Mouse (Mus musculus): ENCODE data around the gene Reps2. TPM values are rescaled to one million over a fixed set of nuclear protein-coding genes. Genes with fewer than 3 reads are reported as not detected.

Gene Reps2
- polyA plus RNA-seq, 1 experiment from 2014 or later = 0.61 TPM

GRCm38 (mm10) chrX:162462156-162462555, 181.3 kb downstream of the Reps2 start:
- ATAC-seq (ENCODE audit: borderline replicate concordance, extremely low read depth, low FRiP score, low TSS enrichment) = no peak
- 56% methylated on average over 5 of the region's 5 CpGs for WGBS

GRCm38 (mm10) chrX:162456445-162456844, 187.0 kb downstream of the Reps2 start:
- H3K9me3 ChIP-seq = no peaks in the 10 kb centered on the region
- no peaks in the 10 kb centered on the region for H3K4me1 ChIP-seq
- H3K36me3 ChIP-seq = no peaks in the 10 kb centered on the region
- peaks cover 5% of the 10 kb centered on the region; the same call in 1 of the 2 replicates for H3K27me3 ChIP-seq
- WGBS = 67% methylated on average over 1 of the region's 1 CpGs
- ATAC-seq (ENCODE audit: borderline replicate concordance, extremely low read depth, low FRiP score, low TSS enrichment) = no peak
- no peak overlapping the region for H3K27ac ChIP-seq
- no peak overlapping the region for H3K4me2 ChIP-seq
- no peak overlapping the region for H3K9ac ChIP-seq
- H3K4me3 ChIP-seq = no peak overlapping the region

More at GRCm38 (mm10) chrX:162462156-162462555, 181.3 kb downstream of the Reps2 start:
- Histone ChIP-seq H3K9me3 (no peaks in the 10 kb centered on the region), H3K27me3 (0 out of 2 replicates have a peak, but pooled peaks cover 5% of the 10 kb centered on the region), H3K9ac (no peak overlapping the region), H3K4me1 (no peaks in the 10 kb centered on the region), H3K27ac (no peak overlapping the region), H3K4me2 (no peak overlapping the region), H3K4me3 (no peak overlapping the region), H3K36me3 (no peaks in the 10 kb centered on the region)

GRCm38 (mm10) chrX:162455364-162455763, 188.1 kb downstream of the Reps2 start:
- Histone ChIP-seq H3K4me2 (no peak overlapping the region), H3K9me3 (no peaks in the 10 kb centered on the region), H3K36me3 (no peaks in the 10 kb centered on the region), H3K27me3 (peaks cover 5% of the 10 kb centered on the region; the same call in 1 of the 2 replicates), H3K4me1 (no peaks in the 10 kb centered on the region), H3K9ac (no peak overlapping the region), H3K27ac (no peak overlapping the region), H3K4me3 (no peak overlapping the region)
- 78% methylated on average over 1 of the region's 1 CpGs for WGBS
- ATAC-seq (ENCODE audit: borderline replicate concordance, extremely low read depth, low FRiP score, low TSS enrichment) = no peak

- Histone ChIP-seq H3K27me3 (peaks cover 5% of the 10 kb centered on the region; the same call in 1 of the 2 replicates), H3K4me1 (no peaks in the 10 kb centered on the region), H3K27ac (no peak overlapping the region), H3K4me2 (no peak overlapping the region), H3K9me3 (no peaks in the 10 kb centered on the region), H3K4me3 (no peak overlapping the region), H3K36me3 (no peaks in the 10 kb centered on the region), H3K9ac (no peak overlapping the region)
- WGBS = 56% methylated on average over 7 of the region's 7 CpGs
- no peak for ATAC-seq (ENCODE audit: borderline replicate concordance, extremely low read depth, low FRiP score, low TSS enrichment)
These were observed 189.5 kb downstream of the Reps2 start for GRCm38 (mm10) chrX:162453821-162454402.

GRCm38 (mm10) chrX:162452642-162453041, 190.8 kb downstream of the Reps2 start:
- Histone ChIP-seq H3K9ac (no peak overlapping the region), H3K4me1 (no peaks in the 10 kb centered on the region), H3K4me3 (no peak overlapping the region), H3K4me2 (no peak overlapping the region), H3K27me3 (no peaks in the 10 kb centered on the region; the same call in 1 of the 2 replicates), H3K9me3 (no peaks in the 10 kb centered on the region), H3K27ac (no peak overlapping the region), H3K36me3 (no peaks in the 10 kb centered on the region)
- ATAC-seq (ENCODE audit: borderline replicate concordance, extremely low read depth, low FRiP score, low TSS enrichment) = no peak

- 63% methylated on average over 6 of the region's 6 CpGs for WGBS
- no peak for ATAC-seq (ENCODE audit: borderline replicate concordance, extremely low read depth, low FRiP score, low TSS enrichment)
- no peak overlapping the region for H3K4me2 ChIP-seq
- no peak overlapping the region for H3K9ac ChIP-seq
- no peaks in the 10 kb centered on the region for H3K4me1 ChIP-seq
- H3K36me3 ChIP-seq = no peaks in the 10 kb centered on the region
- peaks cover 10% of the 10 kb centered on the region for H3K27me3 ChIP-seq
- H3K4me3 ChIP-seq = no peak overlapping the region
- no peaks in the 10 kb centered on the region for H3K9me3 ChIP-seq
- H3K27ac ChIP-seq = no peak overlapping the region
These were observed 195.5 kb downstream of the Reps2 start for GRCm38 (mm10) chrX:162447974-162448373.

GRCm38 (mm10) chrX:162446678-162447318, 196.7 kb downstream of the Reps2 start:
- WGBS = 82% methylated on average over 2 of the region's 2 CpGs
- H3K9ac ChIP-seq = no peak overlapping the region
- no peak for ATAC-seq (ENCODE audit: borderline replicate concordance, extremely low read depth, low FRiP score, low TSS enrichment)
- H3K4me3 ChIP-seq = no peak overlapping the region
- H3K36me3 ChIP-seq = no peaks in the 10 kb centered on the region
- H3K4me2 ChIP-seq = no peak overlapping the region
- H3K9me3 ChIP-seq = no peaks in the 10 kb centered on the region
- no peaks in the 10 kb centered on the region for H3K4me1 ChIP-seq
- H3K27ac ChIP-seq = no peak overlapping the region
- H3K27me3 ChIP-seq = peaks cover 15% of the 10 kb centered on the region

- ATAC-seq (ENCODE audit: borderline replicate concordance, extremely low read depth, low FRiP score, low TSS enrichment) = no peak
- H3K4me1 ChIP-seq = no peaks in the 10 kb centered on the region
- 55% methylated on average over 1 of the region's 1 CpGs for WGBS
These were observed 200.1 kb downstream of the Reps2 start for GRCm38 (mm10) chrX:162443387-162443786.

GRCm38 (mm10) chrX:162442970-162443369, 200.5 kb downstream of the Reps2 start:
- H3K9me3 ChIP-seq = no peaks in the 10 kb centered on the region
- no peaks in the 10 kb centered on the region for H3K4me1 ChIP-seq
- H3K27ac ChIP-seq = no peak overlapping the region
- WGBS = 48% methylated on average over 1 of the region's 1 CpGs
- no peak overlapping the region for H3K9ac ChIP-seq
- peaks cover 23% of the 10 kb centered on the region for H3K27me3 ChIP-seq
- H3K4me3 ChIP-seq = no peak overlapping the region
- no peak for ATAC-seq (ENCODE audit: borderline replicate concordance, extremely low read depth, low FRiP score, low TSS enrichment)
- H3K4me2 ChIP-seq = no peak overlapping the region
- no peaks in the 10 kb centered on the region for H3K36me3 ChIP-seq

More at GRCm38 (mm10) chrX:162443387-162443786, 200.1 kb downstream of the Reps2 start:
- no peak overlapping the region for H3K4me2 ChIP-seq
- no peaks in the 10 kb centered on the region for H3K36me3 ChIP-seq
- no peak overlapping the region for H3K9ac ChIP-seq
- H3K4me3 ChIP-seq = no peak overlapping the region
- no peaks in the 10 kb centered on the region for H3K9me3 ChIP-seq
- H3K27me3 ChIP-seq = peaks cover 23% of the 10 kb centered on the region
- no peak overlapping the region for H3K27ac ChIP-seq

GRCm38 (mm10) chrX:162432776-162433543, 210.5 kb downstream of the Reps2 start:
- no peak for ATAC-seq (ENCODE audit: borderline replicate concordance, extremely low read depth, low FRiP score, low TSS enrichment)
- H3K36me3 ChIP-seq = no peaks in the 10 kb centered on the region
- no peak overlapping the region for H3K27ac ChIP-seq
- no peak overlapping the region for H3K4me2 ChIP-seq
- H3K9ac ChIP-seq = no peak overlapping the region
- H3K4me1 ChIP-seq = no peaks in the 10 kb centered on the region
- no peak overlapping the region for H3K4me3 ChIP-seq
- WGBS = 72% methylated on average over 5 of the region's 5 CpGs
- H3K27me3 ChIP-seq = no peaks in the 10 kb centered on the region
- no peaks in the 10 kb centered on the region for H3K9me3 ChIP-seq

- ATAC-seq (ENCODE audit: borderline replicate concordance, extremely low read depth, low FRiP score, low TSS enrichment) = no peak
- Histone ChIP-seq H3K27ac (no peak overlapping the region), H3K9ac (no peak overlapping the region), H3K9me3 (no peaks in the 10 kb centered on the region), H3K4me3 (no peak overlapping the region), H3K4me1 (no peaks in the 10 kb centered on the region), H3K36me3 (no peaks in the 10 kb centered on the region), H3K27me3 (no peaks in the 10 kb centered on the region), H3K4me2 (no peak overlapping the region)
- 68% methylated on average over 2 of the region's 3 CpGs for WGBS
These were observed 215.8 kb downstream of the Reps2 start for GRCm38 (mm10) chrX:162427698-162428097.

- Histone ChIP-seq H3K4me2 (no peak overlapping the region), H3K9me3 (no peaks in the 10 kb centered on the region), H3K27me3 (peaks cover 6% of the 10 kb centered on the region), H3K27ac (no peak overlapping the region), H3K4me1 (no peaks in the 10 kb centered on the region), H3K36me3 (no peaks in the 10 kb centered on the region), H3K4me3 (no peak overlapping the region), H3K9ac (no peak overlapping the region)
- 68% methylated on average over 3 of the region's 3 CpGs for WGBS
- ATAC-seq (ENCODE audit: borderline replicate concordance, extremely low read depth, low FRiP score, low TSS enrichment) = no peak
These were observed 224.0 kb downstream of the Reps2 start for GRCm38 (mm10) chrX:162419431-162419830.
